Comparison of ENCODE assay signal across 16 mouse cellular contexts in the genomic region with DNA sequence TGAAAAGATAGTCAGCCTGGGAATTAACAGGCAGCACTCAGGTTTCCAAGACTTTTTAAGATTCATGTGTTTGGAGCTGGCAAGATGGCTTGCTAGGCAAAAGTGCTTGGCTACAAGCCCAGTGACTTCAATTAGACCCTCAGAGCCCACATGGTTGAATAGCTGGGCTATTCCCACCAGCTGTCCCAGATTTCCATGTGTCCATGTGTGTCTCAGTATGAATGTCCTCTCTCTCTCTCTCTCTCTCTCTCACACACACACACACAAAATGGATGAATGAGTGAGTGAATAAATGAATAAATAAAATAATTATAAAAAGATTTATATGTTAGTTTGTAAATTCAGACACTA.
A peak's percentile ranks its signal among the peaks of the same experiment; 100 is the strongest.
DNase-seq lines count a peak whose midpoint lies in the region; ATAC-seq and TF ChIP-seq lines count a peak whose summit lies in the region.
"Had no signal": no experiment of that assay in that cellular context is flagged by ENCODE, and none has a peak within 500 bp of the region (broad histone marks: within the 10 kb centered on the region; RNA-seq: fewer than 3 reads in every experiment).

No protein-coding gene starts in this region.

- no peak overlapping the region for H3K4me3 ChIP-seq in hindbrain, embryonic 14.5 days (replicated peaks; ENCODE audit: low read length)
- no peak overlapping the region for H3K4me3 ChIP-seq in hindbrain, embryonic 11.5 days (ENCODE audit: low read depth, low read length)
- no peak overlapping the region for H3K4me3 ChIP-seq in neural tube, embryonic 12.5 days
- H3K4me3 ChIP-seq in hindbrain, postnatal 0 days (ENCODE audit: low read length): no peak overlapping the region
- H3K4me3 ChIP-seq in liver, embryonic 12.5 days: no peak overlapping the region
- H3K4me3 ChIP-seq: kidney, embryonic 15.5 days; left cerebral cortex, adult 2 months had no signal

- H3K27ac ChIP-seq in hindbrain, embryonic 14.5 days: no peak overlapping the region
- no peak overlapping the region for H3K27ac ChIP-seq in hindbrain, embryonic 11.5 days (ENCODE audit: low read depth, low read length)
- H3K27ac ChIP-seq in neural tube, embryonic 12.5 days: no peak overlapping the region
- H3K27ac ChIP-seq in hindbrain, postnatal 0 days: peak overlapping the region; percentile 64
- H3K27ac ChIP-seq in liver, embryonic 12.5 days: no peak overlapping the region
- H3K27ac ChIP-seq: kidney, embryonic 15.5 days; left cerebral cortex, adult 2 months had no signal

- no peak for TF ChIP-seq CTCF in hindbrain, postnatal 0 days (IDR thresholded peaks at IDR 0.05; ENCODE audit: low read depth)

- no peak overlapping the region for H3K4me2 ChIP-seq in hindbrain, embryonic 14.5 days (replicated peaks)
- no peak overlapping the region for H3K4me2 ChIP-seq in hindbrain, embryonic 11.5 days (replicated peaks; ENCODE audit: low read depth, low read length)
- no peak overlapping the region for H3K4me2 ChIP-seq in neural tube, embryonic 12.5 days (replicated peaks)
- no peak overlapping the region for H3K4me2 ChIP-seq in hindbrain, postnatal 0 days (ENCODE audit: low read depth, low read length)
- H3K4me2 ChIP-seq in liver, embryonic 12.5 days: no peak overlapping the region
- H3K4me2 ChIP-seq: kidney, embryonic 15.5 days had no signal

- H3K9ac ChIP-seq in hindbrain, embryonic 14.5 days: no peak overlapping the region
- H3K9ac ChIP-seq in hindbrain, embryonic 11.5 days (ENCODE audit: low read depth, low read length): no peak overlapping the region
- no peak overlapping the region for H3K9ac ChIP-seq in neural tube, embryonic 12.5 days
- no peak overlapping the region for H3K9ac ChIP-seq in hindbrain, postnatal 0 days (replicated peaks; ENCODE audit: low read length)
- no peak overlapping the region for H3K9ac ChIP-seq in liver, embryonic 12.5 days
- H3K9ac ChIP-seq: kidney, embryonic 15.5 days had no signal

- H3K4me1 ChIP-seq in hindbrain, embryonic 14.5 days (replicated peaks; ENCODE audit: control insufficient read depth, insufficient read depth, low read length): 0 out of 2 replicates have a peak, but pooled peaks cover 7% of the 10 kb centered on the region
- H3K4me1 ChIP-seq in hindbrain, embryonic 11.5 days (replicated peaks; ENCODE audit: control insufficient read depth, insufficient read depth, low read length): no peaks in the 10 kb centered on the region
- H3K4me1 ChIP-seq in neural tube, embryonic 12.5 days: no peaks in the 10 kb centered on the region
- peaks cover 9% of the 10 kb centered on the region; the same call in 1 of the 2 replicates for H3K4me1 ChIP-seq in hindbrain, postnatal 0 days (ENCODE audit: insufficient read depth, low read length)
- no peaks in the 10 kb centered on the region for H3K4me1 ChIP-seq in liver, embryonic 12.5 days
- H3K4me1 ChIP-seq: kidney, embryonic 15.5 days had no signal

- H3K36me3 ChIP-seq in hindbrain, embryonic 14.5 days (replicated peaks; ENCODE audit: control insufficient read depth, insufficient read depth): no peaks in the 10 kb centered on the region
- no peaks in the 10 kb centered on the region for H3K36me3 ChIP-seq in hindbrain, embryonic 11.5 days (ENCODE audit: control insufficient read depth, insufficient read depth, low read length)
- no peaks in the 10 kb centered on the region for H3K36me3 ChIP-seq in neural tube, embryonic 12.5 days
- no peaks in the 10 kb centered on the region for H3K36me3 ChIP-seq in hindbrain, postnatal 0 days (ENCODE audit: insufficient read depth, low read length)
- no peaks in the 10 kb centered on the region for H3K36me3 ChIP-seq in liver, embryonic 12.5 days
- H3K36me3 ChIP-seq: kidney, embryonic 15.5 days had no signal

- peak; percentile 69 for DNase-seq in hindbrain, embryonic 14.5 days (ENCODE audit: low spot score)
- DNase-seq in hindbrain, embryonic 11.5 days (ENCODE audit: low spot score): no peak
- DNase-seq in neural tube, embryonic 10.5 days (ENCODE audit: extremely low spot score, low spot score): no peak
- peak; percentile 91 for DNase-seq in hindbrain, postnatal 0 days (ENCODE audit: low spot score)
- DNase-seq in ovary, postnatal 10 days (ENCODE audit: low spot score): no peak
- DNase-seq: adrenal gland, adult 8-10 months; cerebellum, adult 9-11 months; heart, adult 18-20 months; liver; thymus, adult 18-20 months had no signal

- H3K27me3 ChIP-seq in hindbrain, embryonic 14.5 days (ENCODE audit: control insufficient read depth, insufficient read depth, low read length): no peaks in the 10 kb centered on the region
- H3K27me3 ChIP-seq in hindbrain, embryonic 11.5 days (ENCODE audit: control insufficient read depth, insufficient read depth, low read length): no peaks in the 10 kb centered on the region
- H3K27me3 ChIP-seq in neural tube, embryonic 12.5 days (replicated peaks): no peaks in the 10 kb centered on the region
- no peaks in the 10 kb centered on the region for H3K27me3 ChIP-seq in hindbrain, postnatal 0 days (ENCODE audit: insufficient read depth, low read length)
- H3K27me3 ChIP-seq in liver, embryonic 12.5 days (replicated peaks): no peaks in the 10 kb centered on the region
- H3K27me3 ChIP-seq: kidney, embryonic 15.5 days had no signal

- peak; percentile 59; the same call in 1 of the 2 replicates for ATAC-seq in hindbrain, embryonic 14.5 days (ENCODE audit: low FRiP score)
- no peak for ATAC-seq in hindbrain, embryonic 11.5 days (ENCODE audit: low FRiP score)
- peak; percentile 63; the same call in 1 of the 2 replicates for ATAC-seq in neural tube, embryonic 12.5 days (ENCODE audit: low FRiP score, low read depth)
- peak; percentile 87 for ATAC-seq in hindbrain, postnatal 0 days
- ATAC-seq in liver, embryonic 12.5 days: no peak
- ATAC-seq: CD4-positive, CD25-positive, alpha-beta regulatory T cell, adult 4 months; inflammation-experienced regulatory T-cells, adult 6 months had no signal

- H3K9me3 ChIP-seq in hindbrain, embryonic 14.5 days (ENCODE audit: control insufficient read depth, low read length): no peaks in the 10 kb centered on the region
- no peaks in the 10 kb centered on the region for H3K9me3 ChIP-seq in hindbrain, embryonic 11.5 days (ENCODE audit: control insufficient read depth, low read length)
- no peaks in the 10 kb centered on the region for H3K9me3 ChIP-seq in neural tube, embryonic 12.5 days
- H3K9me3 ChIP-seq in hindbrain, postnatal 0 days (ENCODE audit: low read length): no peaks in the 10 kb centered on the region
- H3K9me3 ChIP-seq in liver, embryonic 12.5 days (replicated peaks): no peaks in the 10 kb centered on the region
- H3K9me3 ChIP-seq: kidney, embryonic 15.5 days had no signal

Comparison
In these comparisons a context has a peak if more than half of its experiments do, and no peak if none do; other contexts are left out.
1. ATAC-seq: peak in hindbrain, embryonic 14.5 days (single experiment), neural tube, embryonic 12.5 days (single experiment) and hindbrain, postnatal 0 days (single experiment); none in hindbrain, embryonic 11.5 days (single experiment) and liver, embryonic 12.5 days (single experiment).
2. DNase-seq: peak in hindbrain, embryonic 14.5 days (single experiment) and hindbrain, postnatal 0 days (single experiment); none in hindbrain, embryonic 11.5 days (single experiment), neural tube, embryonic 10.5 days (single experiment) and ovary, postnatal 10 days (single experiment).